Mouse (Mus musculus): ENCODE measurements at regions not wholly inside any gene's neighbourhood (a gene's known extent, or its start where the extent isn't known, plus 50 kb on each side); places are given as distances from the start of the nearest gene placed in this dataset.

- DNase-seq: no peak
These were observed 55.4 kb downstream of the Pja1 start for GRCm38 (mm10) chrX:99415701-99416100.

GRCm38 (mm10) chrX:99410942-99411341, 60.1 kb downstream of the Pja1 start:
- DNase-seq: no peak

GRCm38 (mm10) chrX:99409858-99410257, 61.2 kb downstream of the Pja1 start:
- no peak for DNase-seq

GRCm38 (mm10) chrX:99409331-99409730, 61.7 kb downstream of the Pja1 start:
- DNase-seq: no peak

- no peak for DNase-seq
These were observed 62.3 kb downstream of the Pja1 start for GRCm38 (mm10) chrX:99408804-99409203.

GRCm38 (mm10) chrX:99405843-99406242, 65.2 kb downstream of the Pja1 start:
- DNase-seq: no peak

- DNase-seq: no peak
These were observed 67.4 kb downstream of the Pja1 start for GRCm38 (mm10) chrX:99403521-99404149.

- peak; percentile 6 to 14 for DNase-seq
These were observed 68.1 kb downstream of the Pja1 start for GRCm38 (mm10) chrX:99402841-99403520.

- no peak for DNase-seq
These were observed 73.7 kb downstream of the Pja1 start for GRCm38 (mm10) chrX:99397344-99397743.

- no peak for DNase-seq
These were observed 74.9 kb downstream of the Pja1 start for GRCm38 (mm10) chrX:99396180-99396579.

- no peak for DNase-seq
These were observed 76.0 kb downstream of the Pja1 start for GRCm38 (mm10) chrX:99395067-99395466.

- DNase-seq: no peak
These were observed 79.4 kb downstream of the Pja1 start for GRCm38 (mm10) chrX:99391628-99392027.

- DNase-seq: no peak
These were observed 80.6 kb downstream of the Pja1 start for GRCm38 (mm10) chrX:99390462-99390838.

- DNase-seq: no peak
These were observed 81.2 kb downstream of the Pja1 start for GRCm38 (mm10) chrX:99389778-99390461.

GRCm38 (mm10) chrX:99370711-99371110, 100.4 kb downstream of the Pja1 start:
- no peak for DNase-seq

GRCm38 (mm10) chrX:99369258-99369900, 101.7 kb downstream of the Pja1 start:
- no peak for DNase-seq

- no peak for DNase-seq
These were observed 107.0 kb downstream of the Pja1 start for GRCm38 (mm10) chrX:99364072-99364471.

- DNase-seq: no peak
These were observed 110.8 kb downstream of the Pja1 start for GRCm38 (mm10) chrX:99360095-99360890.

GRCm38 (mm10) chrX:99358784-99359183, 112.3 kb downstream of the Pja1 start:
- no peak for DNase-seq

GRCm38 (mm10) chrX:99358051-99358617, 112.9 kb downstream of the Pja1 start:
- no peak for DNase-seq

GRCm38 (mm10) chrX:99355128-99355527, 115.9 kb downstream of the Pja1 start:
- DNase-seq: no peak

GRCm38 (mm10) chrX:99350233-99350632, 120.8 kb downstream of the Pja1 start:
- DNase-seq: no peak

Measured in thymus, postnatal 36 days (tissue).